Mouse (Mus musculus): Measurements from ENCODE around the gene Ccdc40.

DNA sequence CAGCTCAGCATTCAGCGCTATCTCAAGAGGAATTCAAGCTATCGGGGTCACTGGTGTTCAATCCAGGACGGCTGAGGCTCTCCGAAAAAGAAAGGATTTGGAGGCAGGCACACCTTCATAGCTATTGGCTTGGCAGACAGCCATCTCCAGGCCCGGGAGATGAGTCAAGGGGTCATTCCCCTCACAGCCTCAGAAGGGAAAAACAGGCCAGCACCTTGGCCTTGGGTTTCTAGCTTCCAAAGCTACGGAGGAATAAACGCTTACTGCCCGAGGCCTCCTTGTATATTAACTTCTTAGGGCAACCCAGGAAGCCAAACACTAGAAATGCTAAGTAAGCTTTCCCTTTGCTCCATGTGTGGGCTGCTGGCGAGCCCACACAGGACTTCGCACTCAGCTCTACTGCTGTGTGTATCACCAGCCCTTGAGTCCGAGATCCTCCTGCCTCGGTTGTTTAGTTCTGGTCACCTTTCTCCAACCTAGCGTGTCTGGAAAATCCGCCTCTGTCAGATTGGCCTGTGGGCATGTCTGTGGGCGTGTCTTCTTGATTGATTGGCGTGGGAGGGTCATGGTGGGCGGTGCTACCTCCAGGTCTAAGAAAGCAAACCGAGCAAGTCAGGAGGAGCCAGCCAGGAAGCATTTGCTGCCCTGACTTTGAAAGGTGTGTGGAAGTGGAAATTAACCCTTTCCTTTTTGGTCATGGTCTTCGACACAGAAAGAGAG lies 15.0 kb upstream of the Ccdc40 start:
- TF ChIP-seq POLR2A (IDR thresholded peaks at IDR 0.05; ENCODE audit: low read depth, low read length): no peak
- TF ChIP-seq CTCF (IDR thresholded peaks at IDR 0.05; ENCODE audit: extremely low read depth, insufficient read length, insufficient replicate concordance, low read depth, low read length): no peak
